Mouse (Mus musculus): ENCODE measurements around the gene Hes3.

Hes3 gene

DNA sequence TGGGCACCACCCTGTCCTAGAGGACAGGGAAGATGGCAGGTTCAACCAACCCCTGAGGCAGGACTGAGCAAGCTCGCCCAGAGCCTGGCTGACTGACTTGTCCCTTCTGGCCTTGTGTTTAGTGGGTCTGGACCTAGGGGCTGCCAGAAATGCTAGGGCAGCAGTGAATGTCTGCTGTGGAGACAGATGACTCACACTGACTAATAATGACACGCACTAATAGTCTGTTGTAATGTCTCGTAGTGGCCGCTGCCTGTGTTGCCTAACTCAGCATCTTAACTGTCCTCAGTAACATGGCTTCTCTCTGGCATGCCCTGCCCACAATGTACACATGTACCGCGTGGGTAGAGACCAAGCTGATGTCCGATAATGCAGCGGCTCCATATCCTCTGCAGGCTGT lies 31.0 kb downstream of the Hes3 start:
- DNase-seq (ENCODE audit: low read depth, low spot score): no peak

DNA sequence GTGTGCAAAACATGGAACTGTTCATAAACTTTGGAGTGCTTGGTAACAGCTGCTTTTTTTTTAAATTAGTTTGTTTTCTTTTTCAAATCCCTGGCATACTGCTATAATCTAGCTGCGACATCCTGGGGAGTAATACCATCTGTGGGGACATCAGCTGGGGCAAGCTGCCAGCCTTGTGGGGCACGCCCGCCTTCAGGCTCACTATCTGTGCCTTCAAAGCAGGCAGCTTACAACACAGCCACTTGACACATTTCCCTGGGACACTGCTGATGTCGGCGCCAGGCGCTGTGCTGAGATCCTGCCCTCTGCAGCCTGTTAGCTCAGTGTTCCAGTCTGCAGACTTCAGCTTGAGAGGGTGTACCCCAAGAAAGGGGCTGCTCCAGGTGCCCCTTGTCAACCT lies 34.4 kb downstream of the Hes3 start:
- DNase-seq (ENCODE audit: low read depth, low spot score): peak; percentile 73

DNA sequence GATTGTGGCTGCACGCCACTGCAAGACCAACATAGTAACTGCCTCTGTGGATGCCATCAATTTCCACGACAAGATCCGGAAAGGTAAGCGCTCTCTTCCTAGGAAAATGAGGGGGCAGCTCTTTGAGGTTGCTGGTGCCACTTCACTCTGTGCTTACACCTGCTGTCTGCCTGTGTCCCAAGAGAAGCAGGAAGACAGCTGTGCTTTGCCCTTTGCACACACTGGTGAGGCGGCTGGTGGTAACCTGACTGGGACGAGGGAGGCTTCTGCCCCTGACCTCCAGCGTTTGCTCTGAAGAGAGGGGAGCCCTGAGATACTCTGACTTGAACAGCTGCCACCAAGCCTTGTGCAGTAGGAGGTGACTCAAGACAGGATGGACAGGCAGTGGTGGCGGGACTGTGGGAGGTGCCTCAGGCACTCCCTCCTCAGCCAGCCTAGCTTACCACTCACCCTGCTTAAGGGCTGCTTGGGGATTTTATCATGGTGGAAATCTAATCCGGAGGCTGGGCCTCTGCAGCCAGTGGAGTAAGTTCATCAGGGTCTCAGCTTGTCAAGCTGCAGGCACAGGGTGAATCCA lies 38.2 kb downstream of the Hes3 start:
- DNase-seq (ENCODE audit: low read depth, low spot score): no peak

DNA sequence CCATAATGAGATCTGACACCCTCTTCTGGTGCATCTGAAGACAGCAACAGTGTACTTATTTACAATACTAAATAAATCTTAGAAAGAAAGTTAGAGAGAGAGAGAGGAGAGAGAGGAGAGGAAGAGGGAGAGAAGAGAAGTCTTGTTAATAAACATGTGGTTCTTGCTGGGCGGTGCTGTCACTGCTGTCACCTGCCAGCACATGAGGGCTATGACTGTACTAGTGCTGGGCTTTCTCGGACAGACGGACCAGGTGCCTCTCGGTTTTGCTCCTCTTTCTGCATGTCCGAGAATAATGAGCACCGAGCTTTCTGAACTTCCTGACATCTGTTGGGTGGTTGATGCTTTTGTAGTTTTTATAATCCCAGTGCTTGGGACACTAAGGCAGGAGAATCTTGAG lies 40.8 kb downstream of the Hes3 start:
- DNase-seq (ENCODE audit: low read depth, low spot score): no peak

DNA sequence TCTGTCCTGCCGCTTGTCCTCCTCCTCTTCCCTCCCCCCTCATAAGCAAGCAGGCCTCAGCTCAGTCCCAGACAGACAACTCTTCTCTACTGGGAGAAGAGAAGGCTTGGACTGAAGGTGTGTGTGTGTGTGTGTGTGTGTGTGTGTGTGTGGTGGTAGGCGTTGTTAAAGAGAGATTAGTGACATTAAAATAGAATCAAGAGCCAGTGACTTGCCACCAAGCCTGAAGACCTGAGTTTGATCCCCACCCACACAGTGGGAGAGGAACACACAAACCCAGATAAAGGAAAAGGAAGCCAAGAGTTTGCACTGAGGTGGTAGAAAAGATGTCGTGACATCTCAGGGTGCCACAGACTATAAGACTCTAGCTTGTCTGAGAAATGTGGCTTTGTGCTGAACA lies 44.3 kb downstream of the Hes3 start:
- no peak for DNase-seq (ENCODE audit: low read depth, low spot score)

DNA sequence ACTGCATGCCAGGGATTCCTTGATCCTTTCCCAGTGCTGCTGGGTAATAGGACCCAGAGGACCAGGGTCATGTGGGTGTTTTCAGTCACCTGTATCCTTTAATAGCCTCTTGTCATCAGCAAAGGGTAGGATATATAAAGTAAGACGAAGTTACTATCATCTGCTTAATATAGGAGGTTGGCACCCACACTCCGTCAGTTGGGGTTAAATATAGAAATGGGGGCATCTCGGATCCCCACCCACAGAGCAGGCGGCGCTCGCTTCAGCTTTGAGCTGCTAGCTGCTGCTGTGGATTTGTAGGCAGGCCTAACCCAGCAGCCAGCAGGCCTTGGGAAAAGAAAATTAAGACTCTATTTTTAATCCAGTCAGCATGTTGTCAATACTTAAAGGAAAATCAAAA lies 45.5 kb downstream of the Hes3 start:
- peak; percentile 91 for DNase-seq (ENCODE audit: low read depth, low spot score)

DNA sequence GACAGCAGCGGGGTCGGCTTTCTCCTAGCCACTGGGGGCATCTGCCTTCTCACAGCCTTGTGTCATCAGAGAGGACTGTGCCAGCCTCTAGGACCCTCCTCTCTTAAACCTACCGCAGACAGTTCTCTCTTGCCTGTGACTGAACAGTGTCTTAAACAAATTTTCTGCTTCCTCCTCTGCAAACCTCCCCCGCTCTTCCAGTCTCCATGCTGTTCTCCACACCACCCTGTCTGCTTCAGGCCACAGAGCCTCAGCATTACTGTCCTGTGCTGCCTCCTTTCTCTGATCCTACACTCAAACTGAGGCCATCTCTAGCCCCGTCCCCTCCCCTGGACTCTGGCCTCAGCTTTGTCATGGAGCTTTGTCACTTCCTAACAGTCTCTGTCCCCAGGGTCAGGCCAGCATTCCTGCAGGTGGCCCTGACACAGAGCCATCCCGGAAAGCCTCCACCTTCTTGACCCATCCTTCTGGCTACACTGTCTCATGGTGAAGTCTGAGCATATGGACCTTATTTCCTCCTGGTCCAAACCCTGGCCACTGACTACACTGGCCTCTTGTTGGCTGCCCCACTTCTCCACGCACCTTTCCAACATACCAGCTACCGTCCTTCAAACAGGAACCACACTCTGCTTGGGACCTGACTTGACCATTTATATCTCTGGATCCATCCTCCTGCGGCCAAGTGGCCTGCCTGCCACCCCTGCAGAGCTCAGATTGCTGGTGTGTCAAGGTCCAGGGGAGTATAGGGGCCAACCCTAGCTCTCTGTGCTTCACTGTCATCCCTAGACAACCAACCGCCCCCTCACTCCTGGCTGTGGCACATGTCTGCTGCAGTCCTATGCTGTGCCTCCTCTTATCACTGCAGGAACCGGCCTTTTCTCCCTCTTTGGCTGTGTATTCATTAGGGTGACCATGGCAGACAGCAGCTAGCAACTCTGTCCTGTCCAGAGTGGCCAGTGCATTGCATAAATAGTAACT lies 46.6 kb downstream of the Hes3 start:
- DNase-seq (ENCODE audit: low read depth, low spot score): no peak

DNA sequence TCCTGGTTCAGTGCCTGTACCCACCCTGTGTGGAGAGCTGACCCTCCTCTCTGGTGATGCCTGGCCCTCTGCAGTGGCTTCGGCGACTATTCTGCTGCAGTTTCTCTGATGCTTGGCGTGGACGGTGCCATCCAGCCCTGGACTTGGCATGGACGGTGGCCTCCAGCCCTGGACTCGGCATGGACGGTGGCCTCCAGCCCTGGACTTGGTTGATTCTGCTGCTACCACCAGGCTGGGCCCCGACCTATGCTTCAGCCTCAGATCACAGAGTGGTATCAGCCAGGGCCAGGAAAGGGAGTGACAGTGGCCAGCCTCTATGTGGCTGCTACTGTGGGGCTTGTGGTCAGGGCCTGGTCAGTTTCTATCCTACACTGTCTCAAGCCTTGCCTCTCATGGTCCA lies 47.5 kb downstream of the Hes3 start:
- no peak for DNase-seq (ENCODE audit: low read depth, low spot score)

DNA sequence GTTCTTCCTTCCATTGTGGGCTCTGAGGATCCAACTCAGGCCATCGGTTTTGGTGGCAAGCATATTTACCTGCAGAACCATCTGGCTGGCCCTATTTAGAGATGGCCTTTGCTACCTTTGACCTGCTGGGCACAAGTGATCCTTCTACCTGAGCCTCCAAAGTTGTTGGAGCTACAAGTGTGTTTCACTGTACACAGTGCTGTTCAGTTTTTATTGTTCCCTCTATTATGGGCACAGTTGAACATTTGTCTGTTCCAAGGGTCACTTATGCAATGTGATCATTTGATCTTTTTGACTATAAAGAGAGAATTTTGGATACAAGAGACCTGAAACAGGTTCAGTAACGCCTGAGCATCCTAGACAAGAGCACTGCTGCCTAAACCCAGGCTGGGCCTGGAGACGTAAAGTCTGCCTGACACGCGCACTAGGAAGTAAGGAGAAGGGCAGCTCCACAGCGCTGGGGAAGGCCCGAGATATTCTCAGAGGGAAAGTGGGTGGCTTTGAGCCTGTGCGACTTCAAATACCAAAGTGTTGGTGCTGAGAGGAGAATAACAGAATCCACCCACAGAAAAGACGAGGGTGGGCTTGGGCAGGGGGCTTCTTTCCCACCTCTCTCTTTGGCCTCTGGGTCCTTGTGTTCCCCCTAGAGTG lies 48.1 kb downstream of the Hes3 start:
- no peak for DNase-seq (ENCODE audit: low read depth, low spot score)

DNA sequence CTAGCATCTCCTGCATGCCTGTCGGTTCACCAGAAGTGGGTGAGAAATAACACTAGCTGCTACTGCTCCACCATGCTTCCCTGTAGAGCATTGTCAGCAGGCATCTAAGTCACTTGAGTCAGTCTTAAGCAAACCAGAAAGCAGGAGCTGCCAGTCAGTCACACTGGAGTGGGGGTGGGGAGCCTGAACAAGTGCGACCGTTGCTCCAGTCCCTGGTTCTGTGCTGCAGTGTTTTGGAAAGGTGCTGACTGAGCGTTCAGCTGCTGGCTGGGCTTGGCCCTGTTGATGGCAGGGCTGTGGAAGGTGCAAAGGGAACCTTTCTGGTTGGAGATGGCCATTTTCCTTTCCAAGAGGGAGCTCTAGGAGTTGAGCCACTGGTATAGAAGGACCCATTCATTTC lies 51.5 kb downstream of the Hes3 start:
- no peak for DNase-seq (ENCODE audit: low read depth, low spot score)

Data from telencephalon, adult 2 months (tissue).